Mouse (Mus musculus): ENCODE results near the gene Cpeb2. TPM values are rescaled to one million over a fixed set of nuclear protein-coding genes. Genes with fewer than 3 reads are reported as not detected.

Cpeb2 gene
- total and polyA plus RNA-seq, 3 experiments: 0.25 to 1.0 (median 0.52) TPM

GRCm38 (mm10) chr5:43300076-43300475 lies 67.1 kb downstream of the Cpeb2 start:
- Histone ChIP-seq H3K9ac (ENCODE audit: insufficient read depth, low read depth) (no peak overlapping the region), H3K36me3 (replicated peaks in 1 of 2; ENCODE audit: control insufficient read depth in 1 of 2, insufficient read depth in 1 of 2, low read length in 1 of 2) (no peaks in the 10 kb centered on the region), H3K4me3 (replicated peaks in 1 of 3; ENCODE audit: low read depth in 2 of 3, low read length in 2 of 3, poor library complexity in 1 of 3) (no peak overlapping the region), H3K4me2 (ENCODE audit: insufficient read depth, low read depth, poor library complexity, severe bottlenecking) (no peak overlapping the region), H3K79me2 (replicated peaks; ENCODE audit: control insufficient read depth, extremely low read depth, insufficient read depth, poor library complexity, severe bottlenecking) (no peaks in the 10 kb centered on the region), H3K4me1 (ENCODE audit: control insufficient read depth in 1 of 2, insufficient read depth in 2 of 2) (peaks cover 0 to 5% of the 10 kb centered on the region in 2 experiments; a peak in 1 of 4 replicates), H3K27ac (ENCODE audit: insufficient read depth, low read depth) (no peak overlapping the region), H3K9me3 (replicated peaks; ENCODE audit: low read length) (no peaks in the 10 kb centered on the region), H3K27me3 (replicated peaks) (no peaks in the 10 kb centered on the region)
- in situ Hi-C loops (cut with MboI; ENCODE audit: low pct_ligation_motif_present, low pct_unique_long_range_greater_than_20kb, low sequenced_read_pairs): no loop called here
- dilution Hi-C loops (cut with MboI; ENCODE audit: extremely low pct_ligation_motif_present, extremely low pct_unique_long_range_greater_than_20kb, low sequenced_read_pairs): no loop called here
- TF ChIP-seq JUND (conservative IDR thresholded peaks at IDR 0.05; ENCODE audit: low read depth, low read length) (no peak), TCF12 (IDR thresholded peaks at IDR 0.05; ENCODE audit: low read depth, low read length) (no peak), RCOR1 (conservative IDR thresholded peaks at IDR 0.05; ENCODE audit: low read depth, low read length) (no peak), SMC3 (IDR thresholded peaks at IDR 0.05; ENCODE audit: low read depth, low read length) (no peak), MAX (IDR thresholded peaks at IDR 0.05; ENCODE audit: low read length) (no peak), BHLHE40 (IDR thresholded peaks at IDR 0.05; ENCODE audit: low read depth, low read length) (no peak), CHD1 (IDR thresholded peaks at IDR 0.05; ENCODE audit: low read depth, low read length) (no peak), ELF1 (IDR thresholded peaks at IDR 0.05; ENCODE audit: low read depth, low read length) (no peak), HCFC1 (IDR thresholded peaks at IDR 0.05; ENCODE audit: low read depth, low read length) (no peak), UBTF (IDR thresholded peaks at IDR 0.05; ENCODE audit: low read depth, low read length) (no peak), CTCF (conservative IDR thresholded peaks at IDR 0.05 in 1 of 2, IDR thresholded peaks at IDR 0.05 in 1 of 2; ENCODE audit: low read depth in 2 of 2, low read length in 2 of 2) (no peak), CHD2 (IDR thresholded peaks at IDR 0.05; ENCODE audit: low read length) (no peak), MYC (IDR thresholded peaks at IDR 0.05; ENCODE audit: low read depth, low read length) (no peak), JUN (IDR thresholded peaks at IDR 0.05; ENCODE audit: insufficient read depth, low read depth, low read length) (no peak), NELFE (IDR thresholded peaks at IDR 0.05; ENCODE audit: low read depth, low read length) (no peak), USF1 (IDR thresholded peaks at IDR 0.05; ENCODE audit: low read depth, low read length) (no peak), TBP (conservative IDR thresholded peaks at IDR 0.05; ENCODE audit: low read depth, low read length) (no peak), MEF2A (IDR thresholded peaks at IDR 0.05; ENCODE audit: borderline replicate concordance, low read depth, low read length) (no peak)
- DNase-seq (ENCODE audit: extremely low read depth): no peak

- Histone ChIP-seq H3K27me3 (replicated peaks) (no peaks in the 10 kb centered on the region), H3K79me2 (replicated peaks; ENCODE audit: control insufficient read depth, extremely low read depth, insufficient read depth, poor library complexity, severe bottlenecking) (no peaks in the 10 kb centered on the region), H3K4me3 (replicated peaks in 1 of 3; ENCODE audit: low read depth in 2 of 3, low read length in 2 of 3, poor library complexity in 1 of 3) (no peak overlapping the region), H3K27ac (ENCODE audit: insufficient read depth, low read depth) (no peak overlapping the region), H3K4me2 (ENCODE audit: insufficient read depth, low read depth, poor library complexity, severe bottlenecking) (no peak overlapping the region), H3K9me3 (replicated peaks; ENCODE audit: low read length) (no peaks in the 10 kb centered on the region), H3K4me1 (ENCODE audit: control insufficient read depth in 1 of 2, insufficient read depth in 2 of 2) (peaks cover 0 to 5% of the 10 kb centered on the region in 2 experiments; a peak in 1 of 4 replicates), H3K36me3 (replicated peaks in 1 of 2; ENCODE audit: control insufficient read depth in 1 of 2, insufficient read depth in 1 of 2, low read length in 1 of 2) (no peaks in the 10 kb centered on the region), H3K9ac (ENCODE audit: insufficient read depth, low read depth) (no peak overlapping the region)
- DNase-seq (ENCODE audit: extremely low read depth): no peak
- in situ Hi-C loops (cut with MboI; ENCODE audit: low pct_ligation_motif_present, low pct_unique_long_range_greater_than_20kb, low sequenced_read_pairs) (no loop called here), dilution Hi-C loops (cut with MboI; ENCODE audit: extremely low pct_ligation_motif_present, extremely low pct_unique_long_range_greater_than_20kb, low sequenced_read_pairs) (no loop called here)
- TF ChIP-seq BHLHE40 (IDR thresholded peaks at IDR 0.05; ENCODE audit: low read depth, low read length) (no peak), ZKSCAN1 (IDR thresholded peaks at IDR 0.05; ENCODE audit: borderline replicate concordance, low read depth, low read length) (no peak), NELFE (IDR thresholded peaks at IDR 0.05; ENCODE audit: low read depth, low read length) (no peak), UBTF (IDR thresholded peaks at IDR 0.05; ENCODE audit: low read depth, low read length) (no peak), RAD21 (IDR thresholded peaks at IDR 0.05; ENCODE audit: low read depth, low read length) (no peak), JUN (IDR thresholded peaks at IDR 0.05; ENCODE audit: insufficient read depth, low read depth, low read length) (no peak), PAX5 (IDR thresholded peaks at IDR 0.05; ENCODE audit: low read length) (no peak), EP300 (IDR thresholded peaks at IDR 0.05; ENCODE audit: low read length) (no peak), TBP (conservative IDR thresholded peaks at IDR 0.05; ENCODE audit: low read depth, low read length) (no peak)
Measured at GRCm38 (mm10) chr5:43300979-43301378, 68.0 kb downstream of the Cpeb2 start.
